20 mouse cellular contexts compared by ENCODE assay signal in the genomic region with DNA sequence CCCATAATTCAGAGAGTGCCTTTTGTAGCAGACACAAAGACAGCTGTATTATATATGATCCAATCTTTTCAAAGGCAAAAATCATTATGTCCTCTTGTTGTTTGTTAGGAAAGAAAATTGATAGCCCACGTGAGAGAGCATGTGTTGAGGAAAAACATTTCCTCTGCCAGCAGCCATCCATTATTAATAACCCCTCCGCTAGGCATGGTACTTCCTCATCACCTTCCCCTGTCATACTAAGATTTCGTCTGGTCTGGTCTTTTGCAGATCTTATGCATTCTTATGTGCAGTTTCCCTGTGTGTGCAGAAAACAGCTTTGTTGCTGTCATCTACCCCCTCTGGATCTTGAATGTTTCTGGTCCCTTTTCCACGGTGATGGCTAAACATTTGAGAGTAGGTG.
"Had no signal": no experiment of that assay in that cellular context is flagged by ENCODE, and none has a peak within 500 bp of the region (broad histone marks: within the 10 kb centered on the region; RNA-seq: fewer than 3 reads in every experiment).

No protein-coding gene starts in this region.

- H3K36me3 ChIP-seq: kidney, embryonic 15.5 days; liver, embryonic 13.5 days; midbrain, embryonic 10.5 days; midbrain, embryonic 13.5 days; neural tube, embryonic 13.5 days had no signal

- H3K4me1 ChIP-seq: kidney, embryonic 15.5 days; liver, embryonic 13.5 days; midbrain, embryonic 10.5 days; midbrain, embryonic 13.5 days; neural tube, embryonic 13.5 days had no signal

- H3K4me3 ChIP-seq: kidney, embryonic 15.5 days; left cerebral cortex, adult 2 months; liver, embryonic 13.5 days; midbrain, embryonic 10.5 days; midbrain, embryonic 13.5 days; myocyte; neural tube, embryonic 13.5 days had no signal

- H3K4me2 ChIP-seq: kidney, embryonic 15.5 days; liver, embryonic 13.5 days; midbrain, embryonic 13.5 days; neural tube, embryonic 13.5 days had no signal

- H3K27ac ChIP-seq: kidney, embryonic 15.5 days; left cerebral cortex, adult 2 months; liver, embryonic 13.5 days; macrophage; midbrain, embryonic 10.5 days; midbrain, embryonic 13.5 days; neural tube, embryonic 13.5 days had no signal

- H3K27me3 ChIP-seq: kidney, embryonic 15.5 days; liver, embryonic 13.5 days; midbrain, embryonic 13.5 days; neural tube, embryonic 13.5 days had no signal

- DNase-seq: kidney, adult 8-10 months; kidney, postnatal 10 days; kidney, postnatal 36 days; layer of hippocampus, postnatal 36 days; liver, embryonic 13.5 days; lung, adult 2 months; lung, postnatal 14 days; retina, postnatal 1 day; right cerebral cortex, postnatal 25 days; thymus, adult 18-20 months; thymus, postnatal 14 days; thymus, postnatal 4 days had no signal

- H3K9me3 ChIP-seq: kidney, embryonic 15.5 days; liver, embryonic 13.5 days; midbrain, embryonic 10.5 days; midbrain, embryonic 13.5 days; neural tube, embryonic 13.5 days had no signal

- H3K9ac ChIP-seq: kidney, embryonic 15.5 days; liver, embryonic 13.5 days; midbrain, embryonic 13.5 days; neural tube, embryonic 13.5 days had no signal

- ATAC-seq: midbrain, embryonic 13.5 days; midbrain, embryonic 16.5 days had no signal
